Mouse (Mus musculus) intestine, embryonic 16.5 days (tissue): Measurements from ENCODE around the gene Gm45233. TPM values are rescaled to one million over a fixed set of nuclear protein-coding genes. Genes with fewer than 3 reads are reported as not detected.
A peak's percentile ranks its signal among the peaks of the same experiment; 100 is the strongest.
"Not testable (repeated sequence)": the region's sequence is repeated elsewhere in the genome, so short reads cannot be mapped to it uniquely, and the experiment has no call there.

ENCODE experiments used
- ATAC-seq: fragments of 200-750 bp; cut with Nextera tagmentation; 2 replicates; pipeline ENCODE4 v1.8.0; 2017; ENCODE audit warnings: moderate TSS enrichment, moderate library complexity
- H3K27ac ChIP-seq: fragments of 300-500 bp; sonication (generic); 2 replicates; pipeline ENCODE4 v1.5.1; 2014; ENCODE audit warnings: mild to moderate bottlenecking, low read length
- H3K27me3 ChIP-seq: fragments of 300-500 bp; sonication (generic); replicated peaks from 2 replicates; pipeline ENCODE4 v1.6.1; 2014; ENCODE audit warnings: low read length, control low read depth, mixed read lengths; ENCODE audit not compliant: control insufficient read depth, insufficient read depth
- H3K36me3 ChIP-seq: fragments of 300-500 bp; sonication (generic); 2 replicates; pipeline ENCODE4 v1.6.1; 2014; ENCODE audit warnings: low read length, control low read depth; ENCODE audit not compliant: control insufficient read depth, insufficient read depth
- H3K4me1 ChIP-seq: fragments of 300-500 bp; sonication (generic); 2 replicates; pipeline ENCODE4 v1.6.1; 2014; ENCODE audit warnings: low read length, control low read depth, mixed read lengths; ENCODE audit not compliant: control insufficient read depth, insufficient read depth
- H3K4me2 ChIP-seq: fragments of 300-500 bp; sonication (generic); 2 replicates; pipeline ENCODE4 v1.6.1; 2014; ENCODE audit warnings: low read depth, low read length, control low read depth
- H3K4me3 ChIP-seq: fragments of 300-500 bp; sonication (generic); 2 replicates; pipeline ENCODE4 v1.5.1; 2014; ENCODE audit warnings: mild to moderate bottlenecking, low read length
- H3K9ac ChIP-seq: fragments of 300-500 bp; sonication (generic); 2 replicates; pipeline ENCODE4 v1.6.1; 2014; ENCODE audit warnings: low read depth, low read length
- H3K9me3 ChIP-seq: fragments of 300-500 bp; sonication (generic); 2 replicates; pipeline ENCODE4 v1.6.1; 2016; ENCODE audit warnings: low read length, control low read depth; ENCODE audit not compliant: control insufficient read depth
- WGBS: fragments of 180-500 bp; shearing (Covaris S2); extraction: QIAGEN DNeasy Blood & Tissue Kit; methylation state at CpG from one replicate; pipeline ENCODE4 v1.1.7; 2014; 5-methylcytosine and 5-hydroxymethylcytosine counted together
- polyA plus RNA-seq: library from polyadenylated mRNA; unstranded; fragments of >200 nt; fragmentation: Nextera tagmentation; extraction: Ambion mirVana; gene quantifications from 2 replicates; pipeline ENCODE4 v1.2.1, GENCODE M21; 2015

The Gm45233 gene
- 0.20 and 0.32 TPM in 2 replicates for polyA plus RNA-seq

GRCm38 (mm10) chr7:43443917-43444293 lies at the start of gene Gm45233, which contains the start of gene Etfb:
TSS of gene Gm45233 (plus strand) at chr7:43444128.
TSS of gene Etfb (plus strand) at chr7:43444083.
- H3K27ac ChIP-seq = peak within 1 kb of the TSS; percentile 100
- H3K4me2 ChIP-seq = peak within 1 kb of the TSS; percentile 88
- ATAC-seq = peak; percentile 98
- H3K9me3 ChIP-seq = no peaks in the 10 kb centered on the region
- WGBS = 0% methylated on average over 27 of the region's 27 CpGs
- H3K27me3 ChIP-seq = no peaks in the 10 kb centered on the region
- no peaks in the 10 kb centered on the region for H3K36me3 ChIP-seq
- H3K9ac ChIP-seq = peak within 1 kb of the TSS; percentile 78
- H3K4me1 ChIP-seq = peaks cover 18% of the 10 kb centered on the region
- H3K4me3 ChIP-seq = peak within 1 kb of the TSS; percentile 65

GRCm38 (mm10) chr7:43399501-43399900 lies 44.4 kb upstream of the Gm45233 start:
- H3K27me3 ChIP-seq = no peaks in the 10 kb centered on the region
- WGBS = 85% methylated on average over 2 of the region's 2 CpGs
- H3K4me3 ChIP-seq = no peak overlapping the region
- no peaks in the 10 kb centered on the region for H3K4me1 ChIP-seq
- ATAC-seq = no peak
- H3K36me3 ChIP-seq = no peaks in the 10 kb centered on the region
- no peak overlapping the region for H3K9ac ChIP-seq
- no peak overlapping the region for H3K27ac ChIP-seq
- no peaks in the 10 kb centered on the region for H3K9me3 ChIP-seq
- no peak overlapping the region for H3K4me2 ChIP-seq

- Histone ChIP-seq H3K36me3 (no peaks in the 10 kb centered on the region), H3K4me3 (no peak overlapping the region), H3K4me2 (no peak overlapping the region), H3K27ac (no peak overlapping the region), H3K9ac (no peak overlapping the region), H3K9me3 (no peaks in the 10 kb centered on the region), H3K27me3 (no peaks in the 10 kb centered on the region), H3K4me1 (no peaks in the 10 kb centered on the region)
- 17% methylated on average over 2 of the region's 2 CpGs for WGBS
- ATAC-seq = no peak
These were observed 41.2 kb upstream of the Gm45233 start for GRCm38 (mm10) chr7:43402718-43403117.

- 71% methylated on average over 3 of the region's 3 CpGs for whole genome bisulfite sequencing
These were observed 36.4 kb upstream of the Gm45233 start for GRCm38 (mm10) chr7:43407573-43407972.

GRCm38 (mm10) chr7:43408131-43408553 lies 35.8 kb upstream of the Gm45233 start, which contains the start of gene Siglecg:
TSS of gene Siglecg (plus strand) at chr7:43408204.
- H3K4me2 ChIP-seq = no peak within 1 kb of the TSS
- H3K4me1 ChIP-seq = no peaks in the 10 kb centered on the region
- no peak for ATAC-seq
- no peaks in the 10 kb centered on the region for H3K9me3 ChIP-seq
- H3K36me3 ChIP-seq = no peaks in the 10 kb centered on the region
- 71% methylated on average over 4 of the region's 4 CpGs for WGBS
- H3K4me3 ChIP-seq = no peak within 1 kb of the TSS
- H3K9ac ChIP-seq = no peak within 1 kb of the TSS
- no peaks in the 10 kb centered on the region for H3K27me3 ChIP-seq
- no peak within 1 kb of the TSS for H3K27ac ChIP-seq

More at GRCm38 (mm10) chr7:43407573-43407972, 36.4 kb upstream of the Gm45233 start:
- no peak overlapping the region for H3K9ac ChIP-seq
- H3K36me3 ChIP-seq = no peaks in the 10 kb centered on the region
- H3K27ac ChIP-seq = no peak overlapping the region
- no peaks in the 10 kb centered on the region for H3K9me3 ChIP-seq
- H3K4me2 ChIP-seq = no peak overlapping the region
- H3K4me3 ChIP-seq = no peak overlapping the region
- no peaks in the 10 kb centered on the region for H3K27me3 ChIP-seq
- no peak for ATAC-seq
- H3K4me1 ChIP-seq = no peaks in the 10 kb centered on the region

GRCm38 (mm10) chr7:43409084-43409483 lies 34.8 kb upstream of the Gm45233 start:
- ATAC-seq = no peak
- no peaks in the 10 kb centered on the region for H3K27me3 ChIP-seq
- H3K4me2 ChIP-seq = no peak overlapping the region
- H3K4me3 ChIP-seq = no peak overlapping the region
- H3K9me3 ChIP-seq = no peaks in the 10 kb centered on the region
- no peaks in the 10 kb centered on the region for H3K36me3 ChIP-seq
- H3K27ac ChIP-seq = no peak overlapping the region
- H3K4me1 ChIP-seq = no peaks in the 10 kb centered on the region
- no peak overlapping the region for H3K9ac ChIP-seq
- 83% methylated on average over 3 of the region's 3 CpGs for WGBS

GRCm38 (mm10) chr7:43411724-43412123 lies 32.2 kb upstream of the Gm45233 start:
- not testable (repeated sequence) for H3K27ac ChIP-seq, H3K27me3 ChIP-seq, H3K36me3 ChIP-seq, H3K4me2 ChIP-seq, H3K4me1 ChIP-seq, ATAC-seq, H3K4me3 ChIP-seq, H3K9ac ChIP-seq, H3K9me3 ChIP-seq
- WGBS = 31% methylated on average over 4 of the region's 4 CpGs

GRCm38 (mm10) chr7:43417298-43417697 lies 26.6 kb upstream of the Gm45233 start:
- Histone ChIP-seq H3K4me3 (no peak overlapping the region), H3K9me3 (no peaks in the 10 kb centered on the region), H3K9ac (no peak overlapping the region), H3K27me3 (no peaks in the 10 kb centered on the region), H3K27ac (no peak overlapping the region), H3K4me1 (no peaks in the 10 kb centered on the region), H3K36me3 (no peaks in the 10 kb centered on the region), H3K4me2 (no peak overlapping the region)
- no peak for ATAC-seq
- 80% methylated on average over 10 of the region's 10 CpGs for WGBS

GRCm38 (mm10) chr7:43422995-43423617 lies 20.8 kb upstream of the Gm45233 start:
- Histone ChIP-seq H3K4me2 (no peak overlapping the region), H3K27ac (no peak overlapping the region), H3K4me3 (no peak overlapping the region), H3K9ac (no peak overlapping the region), H3K9me3 (no peaks in the 10 kb centered on the region), H3K4me1 (no peaks in the 10 kb centered on the region), H3K27me3 (no peaks in the 10 kb centered on the region), H3K36me3 (no peaks in the 10 kb centered on the region)
- 14% methylated on average over 11 of the region's 11 CpGs for WGBS
- peak; percentile 96 for ATAC-seq
